Mouse (Mus musculus) large intestine, adult 2 months (tissue): Measurements from ENCODE around the gene Asic4. TPM values are rescaled to one million over a fixed set of nuclear protein-coding genes. Genes with fewer than 3 reads are reported as not detected.

ENCODE experiments used
- DNase-seq: peaks from one replicate; pipeline ENCODE4 v3.0.0-alpha.2; 2012; ENCODE audit warnings: low read depth, low spot score
- WGBS: fragments of 180-500 bp; shearing (Covaris S2); methylation state at CpG from one replicate; pipeline ENCODE4 v1.1.7; 2018; 5-methylcytosine and 5-hydroxymethylcytosine counted together
- polyA plus RNA-seq: library from polyadenylated mRNA; depleted of rRNA; stranded (reverse); fragments of >200 nt; gene quantifications from 2 replicates; pipeline ENCODE4 v1.2.3, GENCODE M21; 2012

The Asic4 gene
- polyA plus RNA-seq, 1 experiment, result 0.17 TPM

- DNase-seq, result no peak
These were observed 8.8 kb downstream of the Asic4 start for GRCm38 (mm10) chr1:75458789-75459684.

GRCm38 (mm10) chr1:75460297-75460696 is 10.1 kb downstream of the Asic4 start:
- WGBS, result 62% methylated on average over 7 of the region's 7 CpGs
- DNase-seq, result no peak

More at GRCm38 (mm10) chr1:75458789-75459684, 8.8 kb downstream of the Asic4 start:
- WGBS, result 5% methylated on average over 23 of the region's 23 CpGs

- no peak for DNase-seq
- WGBS, result 75% methylated on average over 1 of the region's 1 CpGs
These were observed 12.4 kb downstream of the Asic4 start for GRCm38 (mm10) chr1:75462636-75463035.

GRCm38 (mm10) chr1:75463652-75464204 is 13.5 kb downstream of the Asic4 start:
- no peak for DNase-seq
- 83% methylated on average over 5 of the region's 5 CpGs for whole genome bisulfite sequencing

GRCm38 (mm10) chr1:75467215-75467927 is 17.1 kb downstream of the Asic4 start:
- WGBS, result 6% methylated on average over 14 of the region's 14 CpGs

GRCm38 (mm10) chr1:75469287-75469825 is 19.1 kb downstream of the Asic4 start:
- WGBS, result 73% methylated on average over 17 of the region's 17 CpGs
- no peak for DNase-seq

More at GRCm38 (mm10) chr1:75467215-75467927, 17.1 kb downstream of the Asic4 start:
- DNase-seq, result peak; percentile 52

GRCm38 (mm10) chr1:75476441-75476840 is 26.2 kb downstream of the Asic4 start:
- WGBS, result 98% methylated on average over 11 of the region's 11 CpGs
- DNase-seq, result no peak

GRCm38 (mm10) chr1:75477264-75477965 is 27.2 kb downstream of the Asic4 start:
- DNase-seq, result peak; percentile 43
- 17% methylated on average over 35 of the region's 35 CpGs for WGBS

- WGBS, result 46% methylated on average over 3 of the region's 3 CpGs
- DNase-seq, result no peak
These were observed 27.7 kb downstream of the Asic4 start for GRCm38 (mm10) chr1:75477966-75478290.

GRCm38 (mm10) chr1:75478497-75478896 is 28.3 kb downstream of the Asic4 start:
- 1% methylated on average over 22 of the region's 25 CpGs for WGBS
- DNase-seq, result no peak

GRCm38 (mm10) chr1:75478916-75479634 is 28.8 kb downstream of the Asic4 start, which contains the start of the genes Chpf and Tmem198:
Gene Chpf, minus strand, starts transcription at chr1:75479307.
Gene Tmem198, plus strand, starts transcription at chr1:75479532.
- peak; percentile 62 for DNase-seq
- WGBS, result under 1% methylated on average over 71 of the region's 76 CpGs

- DNase-seq, result no peak
- WGBS, result 2% methylated on average over 24 of the region's 24 CpGs
These were observed 29.4 kb downstream of the Asic4 start for GRCm38 (mm10) chr1:75479635-75479989.

- DNase-seq, result no peak
- 20% methylated on average over 13 of the region's 13 CpGs for WGBS
These were observed 29.8 kb downstream of the Asic4 start for GRCm38 (mm10) chr1:75480036-75480435.

- 85% methylated on average over 7 of the region's 7 CpGs for WGBS
- DNase-seq, result no peak
These were observed 30.5 kb downstream of the Asic4 start for GRCm38 (mm10) chr1:75480735-75481134.

- no peak for DNase-seq
- 23% methylated on average over 24 of the region's 24 CpGs for WGBS
These were observed 36.3 kb downstream of the Asic4 start for GRCm38 (mm10) chr1:75486561-75486960.

GRCm38 (mm10) chr1:75487040-75487404 is 36.8 kb downstream of the Asic4 start:
- 8% methylated on average over 13 of the region's 13 CpGs for WGBS
- no peak for DNase-seq

- under 1% methylated on average over 62 of the region's 62 CpGs for WGBS
- no peak for DNase-seq
These were observed 37.3 kb downstream of the Asic4 start for GRCm38 (mm10) chr1:75487405-75488161.
